Mouse (Mus musculus): ENCODE results near the gene Casq2.

DNA sequence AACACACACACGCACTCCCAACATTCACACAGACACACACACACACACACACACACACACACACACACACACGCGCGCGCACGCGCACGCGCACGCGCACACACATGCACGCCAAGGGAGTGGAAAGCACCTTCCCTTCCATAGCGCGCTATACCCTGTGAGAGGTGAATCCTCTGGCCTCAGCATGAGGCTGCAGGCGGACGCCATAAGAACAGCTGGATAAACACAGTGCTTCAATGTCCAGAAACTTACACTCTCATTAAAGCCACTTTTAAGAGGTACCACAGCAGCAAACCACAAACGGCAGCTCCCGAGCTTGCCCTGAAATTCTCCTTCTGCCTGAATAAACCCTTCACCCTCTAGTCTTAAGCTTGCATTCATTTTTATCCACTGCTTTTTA is 89.5 kb downstream of the Casq2 start:
- TF ChIP-seq CTCF (IDR thresholded peaks at IDR 0.05; ENCODE audit: borderline replicate concordance, insufficient read depth, low read length) = no peak
- TF ChIP-seq POLR2A (IDR thresholded peaks at IDR 0.05; ENCODE audit: low read depth, low read length) = no peak

All from embryonic fibroblast, embryonic 13.5 days (primary cell).